Mouse (Mus musculus) CH12.LX (cell line): ENCODE data around the gene Dpysl5. TPM values are rescaled to one million over a fixed set of nuclear protein-coding genes. Genes with fewer than 3 reads are reported as not detected.

Source experiments
- DNase-seq: peaks from one replicate; pipeline ENCODE4 v3.0.0-alpha.2; 2013; ENCODE audit errors: extremely low read depth
- H3K27ac ChIP-seq: 2 replicates; pipeline ENCODE4 v1.5.1; 2012; ENCODE audit warnings: low read depth, mild to moderate bottlenecking, control low read depth, moderate library complexity; ENCODE audit not compliant: insufficient read depth
- H3K27me3 ChIP-seq: replicated peaks from 2 replicates; pipeline ENCODE3; 2012; ENCODE audit warnings: inconsistent platforms
- H3K36me3 ChIP-seq, 2 experiments: replicated peaks in 1 of 2; 2 replicates each; pipeline versions ENCODE3 to v1.6.1; 2012; ENCODE audit warnings: inconsistent platforms in 1 of 2, low read length in 1 of 2, mild to moderate bottlenecking in 1 of 2, mixed read lengths in 1 of 2, moderate library complexity in 1 of 2; ENCODE audit not compliant: control insufficient read depth in 1 of 2, insufficient read depth in 1 of 2
- H3K4me1 ChIP-seq, 2 experiments: 2 replicates each; pipeline ENCODE4 v1.6.1; 2012; ENCODE audit warnings: inconsistent platforms in 1 of 2, moderate library complexity in 1 of 2; ENCODE audit not compliant: insufficient read depth in 2 of 2, control insufficient read depth in 1 of 2
- H3K4me2 ChIP-seq: 2 replicates; pipeline ENCODE4 v1.6.1; 2012; ENCODE audit warnings: low read depth, mild to moderate bottlenecking, control low read depth; ENCODE audit not compliant: poor library complexity, insufficient read depth, severe bottlenecking
- H3K4me3 ChIP-seq, 3 experiments: fragments of 150-350 bp in 1 of 3; sonication (generic) in 1 of 3; replicated peaks in 1 of 3; 2 replicates each; pipeline versions ENCODE3 to v1.5.1; 2011 to 2012; ENCODE audit warnings: low read depth in 2 of 3, low read length in 2 of 3, mild to moderate bottlenecking in 2 of 3, moderate library complexity in 2 of 3, control low read depth in 1 of 3, improper control_type of control experiment in 1 of 3, inconsistent platforms in 1 of 3, mixed read lengths in 1 of 3; ENCODE audit not compliant: poor library complexity in 1 of 3
- H3K79me2 ChIP-seq: replicated peaks from 2 replicates; pipeline ENCODE4 v1.6.1; 2012; ENCODE audit warnings: mild to moderate bottlenecking, moderate library complexity; ENCODE audit not compliant: control insufficient read depth, poor library complexity, insufficient read depth, severe bottlenecking; ENCODE audit errors: extremely low read depth
- H3K9ac ChIP-seq: 2 replicates; pipeline ENCODE4 v1.6.1; 2012; ENCODE audit warnings: low read depth, mild to moderate bottlenecking, control low read depth, moderate library complexity; ENCODE audit not compliant: insufficient read depth
- H3K9me3 ChIP-seq: replicated peaks from 2 replicates; pipeline ENCODE3; 2012; ENCODE audit warnings: low read length, inconsistent platforms, mixed read lengths
- CHD2 ChIP-seq: IDR thresholded peaks from 2 replicates; pipeline ENCODE4 v1.6.1; 2011; ENCODE audit warnings: low read length, improper control_type of control experiment
- E2F4 ChIP-seq: IDR thresholded peaks from 2 replicates; pipeline ENCODE4 v1.6.1; 2011; ENCODE audit warnings: low read depth, low read length, improper control_type of control experiment; ENCODE audit not compliant: insufficient replicate concordance
- ETS1 ChIP-seq: conservative IDR thresholded peaks from 2 replicates; pipeline ENCODE4 v1.6.1; 2012; ENCODE audit warnings: low read depth, mild to moderate bottlenecking, inconsistent platforms, low read length, improper control_type of control experiment, moderate library complexity
- GABPA ChIP-seq: IDR thresholded peaks from 2 replicates; pipeline ENCODE4 v1.6.1; 2012; ENCODE audit warnings: low read depth, low read length, improper control_type of control experiment, inconsistent platforms; ENCODE audit not compliant: insufficient replicate concordance
- HCFC1 ChIP-seq: IDR thresholded peaks from 2 replicates; pipeline ENCODE4 v1.6.1; 2012; ENCODE audit warnings: low read depth, mild to moderate bottlenecking, inconsistent platforms, low read length, improper control_type of control experiment
- IRF4 ChIP-seq: IDR thresholded peaks from 2 replicates; pipeline ENCODE4 v1.6.1; 2014; ENCODE audit warnings: low read depth, mild to moderate bottlenecking, inconsistent platforms, low read length, improper control_type of control experiment
- JUN ChIP-seq: IDR thresholded peaks from 2 replicates; pipeline ENCODE4 v1.6.1; 2011; ENCODE audit warnings: low read depth, mild to moderate bottlenecking, low read length, improper control_type of control experiment, moderate library complexity; ENCODE audit not compliant: insufficient read depth
- MAFK ChIP-seq: IDR thresholded peaks from 2 replicates; pipeline ENCODE4 v1.6.1; 2011; ENCODE audit warnings: low read length, improper control_type of control experiment; ENCODE audit not compliant: insufficient replicate concordance
- MAX ChIP-seq: IDR thresholded peaks from 2 replicates; pipeline ENCODE4 v1.6.1; 2011; ENCODE audit warnings: low read length, improper control_type of control experiment
- MAZ ChIP-seq: IDR thresholded peaks from 2 replicates; pipeline ENCODE4 v1.6.1; 2012; ENCODE audit warnings: low read depth, mild to moderate bottlenecking, inconsistent platforms, low read length, improper control_type of control experiment, moderate library complexity
- MEF2A ChIP-seq: IDR thresholded peaks from 2 replicates; pipeline ENCODE4 v1.6.1; 2014; ENCODE audit warnings: low read depth, mild to moderate bottlenecking, inconsistent platforms, low read length, improper control_type of control experiment, borderline replicate concordance
- NELFE ChIP-seq: IDR thresholded peaks from 2 replicates; pipeline ENCODE4 v1.6.1; 2011; ENCODE audit warnings: low read depth, low read length, improper control_type of control experiment
- POLR2A ChIP-seq: IDR thresholded peaks from 2 replicates; pipeline ENCODE4 v1.6.1; 2011; ENCODE audit warnings: low read depth, mild to moderate bottlenecking, improper control_type of control experiment, low read length
- POLR2AphosphoS2 ChIP-seq: IDR thresholded peaks from 2 replicates; pipeline ENCODE4 v1.6.1; 2011; ENCODE audit warnings: low read depth, low read length, improper control_type of control experiment
- RAD21 ChIP-seq: IDR thresholded peaks from 2 replicates; pipeline ENCODE4 v1.6.1; 2011; ENCODE audit warnings: low read depth, mild to moderate bottlenecking, low read length, improper control_type of control experiment, moderate library complexity
- UBTF ChIP-seq: IDR thresholded peaks from 2 replicates; pipeline ENCODE4 v1.6.1; 2012; ENCODE audit warnings: low read depth, mild to moderate bottlenecking, inconsistent platforms, low read length, improper control_type of control experiment, moderate library complexity
- USF1 ChIP-seq: IDR thresholded peaks from 2 replicates; pipeline ENCODE4 v1.6.1; 2014; ENCODE audit warnings: low read depth, mild to moderate bottlenecking, inconsistent platforms, low read length, improper control_type of control experiment
- USF2 ChIP-seq: conservative IDR thresholded peaks from 2 replicates; pipeline ENCODE4 v1.6.1; 2011; ENCODE audit warnings: low read depth, low read length, improper control_type of control experiment
- ZC3H11A ChIP-seq: IDR thresholded peaks from 2 replicates; pipeline ENCODE4 v1.6.1; 2012; ENCODE audit warnings: low read depth, mild to moderate bottlenecking, inconsistent platforms, low read length, improper control_type of control experiment
- ZMIZ1 ChIP-seq: IDR thresholded peaks from 2 replicates; pipeline ENCODE4 v1.6.1; 2012; ENCODE audit warnings: low read depth, mild to moderate bottlenecking, inconsistent platforms, low read length, improper control_type of control experiment
- dilution Hi-C: fragments of 300-500 bp; cut with MboI; formaldehyde crosslinking; loops from 2 replicates; pipeline ENCODE4 v1.14.3; 2020; ENCODE audit warnings: low sequenced_read_pairs; ENCODE audit not compliant: extremely low pct_unique_long_range_greater_than_20kb, extremely low pct_ligation_motif_present
- in situ Hi-C: fragments of 300-500 bp; cut with MboI; formaldehyde crosslinking; loops from 3 replicates; pipeline ENCODE4 v1.14.3; 2019; ENCODE audit warnings: low sequenced_read_pairs, low pct_ligation_motif_present, low pct_unique_long_range_greater_than_20kb, mixed read lengths
- polyA plus RNA-seq: library from polyadenylated mRNA; unstranded; fragments of >175 nt; gene quantifications from 2 replicates; pipeline ENCODE4 v1.2.1, GENCODE M21; 2012; ENCODE audit warnings: low read depth; ENCODE audit not compliant: insufficient read length
- total RNA-seq, 2 experiments: library from RNA; depleted of rRNA; stranded (reverse); fragments of 300-350 nt in 1 of 2; fragments of >200 nt in 1 of 2; gene quantifications; 2 replicates each; pipeline ENCODE4 v1.2.3; 2012 to 2014

The Dpysl5 gene
- total and polyA plus RNA-seq, 3 experiments: 0.21 TPM; not detected in 2

DNA sequence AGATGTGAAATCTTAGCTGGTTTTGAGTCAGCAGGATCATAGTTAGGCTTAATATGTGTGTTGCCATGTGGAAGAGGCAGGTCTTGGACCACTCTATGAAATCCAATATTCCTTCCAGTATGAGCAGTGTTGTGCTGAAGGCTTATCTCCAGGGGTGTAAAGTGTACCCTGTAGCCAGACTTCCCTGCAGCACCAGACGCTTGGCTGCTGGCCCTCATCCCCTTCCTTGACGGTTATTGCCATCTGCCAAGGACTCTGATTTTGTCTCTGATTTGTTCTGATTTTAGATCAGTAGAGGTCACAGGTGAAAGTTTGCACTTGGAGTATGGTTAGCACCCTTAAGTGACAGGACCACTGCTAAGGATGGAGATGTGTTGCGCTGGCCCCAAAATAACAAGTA lies 111.7 kb downstream of the Dpysl5 start:
- TF ChIP-seq MAX (no peak), ZC3H11A (no peak), USF2 (no peak), MAFK (no peak), IRF4 (no peak), HCFC1 (no peak), JUN (no peak), UBTF (no peak), GABPA (no peak)
- in situ Hi-C loops: no loop called here

DNA sequence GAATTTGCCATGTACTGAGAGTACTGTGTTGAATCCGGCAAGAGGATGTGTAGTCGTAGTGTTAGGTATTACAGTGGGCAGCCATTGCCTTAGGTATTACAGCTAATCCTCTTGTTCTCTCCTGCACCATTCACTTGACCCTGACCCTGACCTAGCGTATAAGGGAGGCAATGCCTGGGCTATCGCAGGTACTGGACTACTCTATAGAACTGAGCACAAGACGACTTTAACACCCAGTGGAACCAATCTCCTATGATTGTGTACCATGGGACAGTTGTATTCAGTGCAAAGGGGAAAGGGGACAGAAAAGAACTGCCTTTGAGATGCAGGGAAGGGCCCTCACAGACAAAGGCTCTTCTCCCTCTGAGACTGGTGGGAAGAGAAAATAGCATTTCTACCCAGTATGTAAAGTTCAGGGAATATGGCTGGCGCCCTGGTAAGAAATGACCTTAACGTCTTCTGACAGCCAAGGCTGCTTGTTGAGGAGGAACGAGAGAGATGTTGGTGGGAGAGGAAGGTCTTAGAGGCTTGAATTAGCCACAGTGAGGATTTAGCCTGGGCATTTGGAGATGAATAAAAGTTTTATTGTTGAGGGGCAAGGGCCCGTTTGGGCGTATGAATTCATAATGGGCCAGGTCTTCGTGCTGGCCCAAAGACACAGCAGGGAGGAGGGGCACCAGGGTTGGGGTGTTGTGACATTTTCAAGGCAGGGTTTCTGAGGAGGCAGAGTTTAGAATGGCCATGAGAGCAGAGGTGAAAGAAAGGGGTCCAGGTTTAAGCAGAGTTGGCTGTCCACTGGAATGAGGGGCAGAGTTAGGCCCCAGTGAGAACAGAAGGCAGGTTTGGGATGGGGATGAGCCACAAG lies 113.0 kb downstream of the Dpysl5 start:
- no peaks in the 10 kb centered on the region for H3K9me3 ChIP-seq
- dilution Hi-C loops: no loop called here

More for the DNA sequence above, 111.7 kb downstream of the Dpysl5 start:
- Histone ChIP-seq H3K4me2 (no peak overlapping the region), H3K9ac (no peak overlapping the region), H3K79me2 (no peaks in the 10 kb centered on the region), H3K36me3 (no peaks in the 10 kb centered on the region), H3K4me1 (no peaks in the 10 kb centered on the region), H3K27ac (no peak overlapping the region), H3K27me3 (peaks cover 5% of the 10 kb centered on the region), H3K9me3 (no peaks in the 10 kb centered on the region), H3K4me3 (no peak overlapping the region)
- DNase-seq: no peak
- dilution Hi-C loops: no loop called here

More for the DNA sequence above, 113.0 kb downstream of the Dpysl5 start:
- TF ChIP-seq UBTF (no peak), NELFE (no peak), ZMIZ1 (no peak), HCFC1 (no peak), MAX (no peak), POLR2A (no peak), E2F4 (no peak), MAFK (no peak), MAZ (no peak), CHD2 (no peak), RAD21 (no peak), POLR2AphosphoS2 (no peak), MEF2A (no peak), USF1 (no peak), ETS1 (no peak)
- Histone ChIP-seq H3K4me1 (no peaks in the 10 kb centered on the region), H3K27ac (no peak overlapping the region), H3K4me3 (no peak overlapping the region), H3K36me3 (no peaks in the 10 kb centered on the region), H3K9ac (no peak overlapping the region), H3K27me3 (peaks cover 5% of the 10 kb centered on the region), H3K79me2 (no peaks in the 10 kb centered on the region), H3K4me2 (no peak overlapping the region)
- in situ Hi-C loops: no loop called here
- no peak for DNase-seq
